Mouse (Mus musculus) lung, postnatal 25 days (tissue): ENCODE data around the gene Cpt1b.

Source experiments
- DNase-seq: peaks from one replicate; pipeline ENCODE4 v3.0.0; 2022; ENCODE audit warnings: low spot score

Gene Cpt1b

GRCm38 (mm10) chr15:89379429-89379828, 46.2 kb downstream of the Cpt1b start:
- no peak for DNase-seq

DNA sequence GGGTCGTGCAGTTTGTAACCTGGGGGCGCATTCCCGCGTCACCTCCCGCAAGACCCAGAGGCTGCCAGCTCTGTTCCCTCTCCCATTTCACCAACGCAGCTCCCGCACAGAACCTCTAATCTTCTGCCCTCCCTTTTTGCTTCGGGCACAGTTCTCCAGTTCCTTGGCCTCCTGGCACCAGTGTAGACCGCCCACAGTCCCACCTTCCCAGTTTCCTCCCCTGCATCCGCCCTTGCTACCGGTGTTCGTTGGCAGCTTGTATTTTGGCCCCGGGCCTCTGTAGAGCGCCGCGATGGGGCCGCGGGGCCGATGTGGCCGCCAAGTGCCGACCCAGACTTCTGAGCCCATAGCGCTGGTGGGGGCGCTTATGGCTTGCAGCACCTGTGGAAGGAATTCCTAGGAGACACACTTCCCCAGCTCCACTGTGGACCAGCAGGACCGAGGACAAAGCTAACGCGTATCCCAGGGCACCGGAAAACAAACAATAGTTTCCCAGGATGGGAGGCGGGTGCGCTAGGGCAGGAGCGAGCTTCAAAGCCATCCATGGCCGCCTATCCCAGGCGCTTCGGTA, 46.7 kb downstream of the Cpt1b start, which contains the start of gene Odf3b:
Gene Odf3b (minus strand): TSS at position 452 of the 571 bp plus-strand sequence.
- DNase-seq: peak; percentile 42

GRCm38 (mm10) chr15:89377938-89378828, 47.5 kb downstream of the Cpt1b start:
- no peak for DNase-seq

DNA sequence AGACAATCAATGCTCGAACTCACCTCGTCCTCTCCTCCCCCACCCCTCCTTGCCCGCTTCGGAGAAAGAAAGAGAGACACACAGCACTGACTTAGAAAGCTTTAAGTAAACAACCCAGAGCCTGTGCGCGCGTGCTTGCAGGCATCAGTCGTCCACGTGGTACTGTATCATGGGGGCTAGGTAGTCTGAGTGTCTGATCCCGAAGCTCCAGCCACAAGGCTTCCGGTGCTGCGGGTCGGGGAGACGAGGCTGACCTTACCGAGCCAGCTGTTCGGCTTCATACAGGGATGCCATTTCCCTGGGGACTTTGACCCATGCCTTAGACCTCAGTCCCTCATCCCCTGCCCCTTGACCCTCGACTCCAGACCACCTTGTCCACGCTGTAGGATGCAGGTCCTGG, 48.3 kb downstream of the Cpt1b start:
- DNase-seq: no peak

- DNase-seq: no peak
These were observed 48.7 kb downstream of the Cpt1b start, which contains the start of gene Tymp for GRCm38 (mm10) chr15:89376957-89377356. Tymp (minus strand) TSS chr15:89377039.

DNA sequence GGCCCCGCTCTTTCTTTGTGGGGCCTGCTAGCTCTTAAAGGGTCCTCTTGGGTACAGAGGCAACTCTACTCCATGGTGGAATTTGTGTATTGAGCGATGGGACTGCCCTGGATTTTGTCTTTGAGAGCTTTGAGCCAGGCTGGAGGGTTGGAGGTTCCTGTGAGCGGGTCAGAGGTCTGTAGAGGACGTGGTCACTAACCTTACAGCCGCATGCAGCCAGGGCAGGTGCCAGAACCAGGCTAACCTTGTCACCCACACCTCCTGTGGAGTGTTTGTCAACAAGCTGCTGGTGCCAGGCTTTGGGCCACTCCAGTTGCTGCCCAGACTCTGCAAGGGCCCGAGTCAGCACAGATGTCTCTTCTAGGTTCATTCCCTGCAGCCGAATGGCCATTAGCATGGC, 49.6 kb downstream of the Cpt1b start:
- no peak for DNase-seq

GRCm38 (mm10) chr15:89374801-89375534, 50.7 kb downstream of the Cpt1b start:
- DNase-seq: no peak

GRCm38 (mm10) chr15:89374340-89374739, 51.3 kb downstream of the Cpt1b start:
- no peak for DNase-seq

DNA sequence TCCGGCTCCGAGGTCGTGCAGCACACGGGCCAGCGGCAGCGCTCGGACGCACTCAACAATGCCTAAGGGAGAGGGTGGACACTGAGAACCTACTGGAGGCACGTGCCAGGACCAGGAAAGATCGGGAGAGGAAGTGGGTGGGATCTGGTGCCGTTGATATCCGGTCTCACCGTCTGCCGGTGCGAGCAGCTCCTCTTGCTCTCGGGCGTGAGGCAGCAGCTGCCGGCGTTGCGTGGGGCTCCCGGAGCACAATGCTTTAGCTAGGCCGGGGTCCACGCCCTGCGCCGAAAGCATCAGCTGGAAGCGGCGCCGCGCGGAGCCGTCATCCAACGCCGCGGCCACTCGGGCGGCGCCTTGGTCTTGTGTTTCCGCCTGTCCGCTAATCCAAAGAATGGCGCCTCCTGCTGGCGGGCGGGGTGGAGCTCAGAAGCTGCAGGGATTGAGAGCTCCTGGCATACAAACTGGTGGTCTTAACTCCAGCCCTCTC, 51.9 kb downstream of the Cpt1b start, which contains the start of gene Sco2:
Gene Sco2 (minus strand): TSS at position 85 of the 487 bp plus-strand sequence.
- peak; percentile 92 for DNase-seq

DNA sequence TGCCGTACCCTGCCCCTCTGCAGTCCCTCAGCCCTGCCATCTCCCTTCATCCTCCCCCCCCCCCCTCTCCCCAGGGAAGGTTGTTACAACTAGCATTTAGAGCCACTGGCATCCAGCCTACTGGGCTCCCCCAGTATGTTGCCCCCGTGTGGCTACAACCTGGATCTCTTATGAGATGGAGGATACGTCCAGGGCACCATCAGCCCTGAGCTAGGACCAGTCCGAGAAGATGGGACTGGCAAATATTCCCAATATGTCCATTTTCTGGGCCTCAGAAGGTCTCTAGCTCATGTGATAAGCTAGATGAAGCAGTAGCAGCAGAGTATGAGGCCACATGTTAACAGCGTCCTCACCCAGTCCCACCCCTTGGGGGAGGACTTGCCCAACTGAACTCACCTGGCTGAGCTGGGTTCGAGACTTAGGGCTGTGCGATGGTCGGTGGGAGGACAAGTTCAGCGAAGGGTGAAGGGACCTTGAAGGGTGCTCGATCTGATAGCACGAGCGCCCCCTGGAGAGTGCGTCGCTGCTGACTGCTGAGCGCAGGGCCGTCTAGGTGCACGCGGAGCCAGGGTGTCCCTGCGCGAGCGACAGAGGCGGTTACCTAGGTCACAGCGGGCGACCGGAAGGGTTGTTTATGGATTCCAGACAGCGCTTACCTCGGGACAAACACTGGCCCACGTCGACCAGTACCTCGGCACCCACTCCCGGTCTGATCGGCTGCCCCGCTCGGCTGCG, 52.5 kb downstream of the Cpt1b start:
- DNase-seq: peak; percentile 88

GRCm38 (mm10) chr15:89372536-89372935, 53.1 kb downstream of the Cpt1b start:
- no peak for DNase-seq

GRCm38 (mm10) chr15:89372068-89372467, 53.6 kb downstream of the Cpt1b start:
- DNase-seq: no peak
